Mouse (Mus musculus) 3T3-L1 (cell line): Measurements from ENCODE around the gene Cracr2b.

Experiments
- DNase-seq: peaks from one replicate; pipeline ENCODE4 v3.0.0-alpha.2; 2015; ENCODE audit warnings: low read depth, low spot score

The Cracr2b gene

DNA sequence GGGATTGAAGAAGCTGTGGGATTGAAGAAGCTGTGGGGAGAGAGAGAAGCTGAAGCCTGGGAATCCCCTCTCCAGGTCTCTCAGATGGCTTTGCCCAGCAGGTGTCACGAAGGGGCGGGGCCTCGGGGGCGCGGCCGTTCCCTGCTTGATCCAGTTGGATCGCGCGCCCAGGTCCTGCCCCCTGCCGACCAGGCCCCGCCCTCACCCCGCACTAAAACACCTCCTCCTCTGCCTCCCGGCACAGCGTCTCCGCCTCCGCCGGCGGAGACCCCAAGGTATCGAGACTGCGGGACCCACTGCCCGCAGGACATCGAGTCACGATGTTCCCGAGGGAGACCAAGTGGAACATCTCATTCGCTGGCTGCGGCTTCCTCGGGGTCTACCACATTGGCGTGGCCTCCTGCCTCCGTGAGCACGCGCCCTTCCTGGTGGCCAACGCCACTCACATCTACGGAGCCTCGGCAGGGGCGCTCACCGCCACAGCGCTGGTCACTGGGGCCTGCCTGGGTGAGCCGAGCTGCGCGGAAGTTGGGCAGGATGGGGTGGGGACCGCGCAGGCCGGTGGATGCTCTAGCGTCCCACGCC, 5.8 kb upstream of the Cracr2b start, which contains the start of gene Pnpla2:
Gene Pnpla2, plus strand, starts transcription at position 232 of the 585 bp plus-strand sequence.
- peak; percentile 83 for DNase-seq

DNA sequence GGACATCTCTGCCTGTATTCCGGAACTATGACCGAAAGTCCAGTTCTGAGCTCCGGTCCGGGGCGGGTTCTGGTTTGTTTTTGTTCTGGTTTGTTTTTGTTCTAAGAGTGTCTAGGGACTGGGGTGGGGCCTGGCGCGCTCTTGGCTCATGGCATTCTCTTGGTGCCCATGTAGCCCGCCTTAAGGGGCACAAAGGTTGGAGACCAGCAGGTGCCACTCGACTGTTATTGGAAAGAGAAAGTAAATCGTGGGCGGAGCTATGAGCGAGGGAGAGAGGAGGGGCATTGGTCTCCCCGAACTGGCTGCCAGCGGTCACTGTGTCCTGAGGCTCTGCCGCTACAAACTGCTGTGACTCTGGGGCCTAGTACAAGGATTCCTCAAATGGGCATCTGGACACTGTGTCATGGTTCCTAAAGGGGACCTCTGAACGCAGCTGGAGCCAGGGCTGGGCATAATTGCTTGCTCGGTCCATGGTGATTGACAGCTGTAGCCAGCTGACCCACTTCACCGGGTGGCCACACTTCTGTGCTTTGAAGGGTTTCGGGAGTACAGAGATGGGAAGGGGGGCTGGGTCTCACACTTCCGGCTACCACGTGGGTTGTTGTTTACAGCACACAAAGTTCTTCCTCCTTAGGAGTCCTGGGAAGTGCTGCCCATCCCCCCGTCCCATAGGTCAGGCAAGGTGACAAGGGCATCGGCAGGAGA, 5.1 kb upstream of the Cracr2b start:
- DNase-seq = peak; percentile 79

DNA sequence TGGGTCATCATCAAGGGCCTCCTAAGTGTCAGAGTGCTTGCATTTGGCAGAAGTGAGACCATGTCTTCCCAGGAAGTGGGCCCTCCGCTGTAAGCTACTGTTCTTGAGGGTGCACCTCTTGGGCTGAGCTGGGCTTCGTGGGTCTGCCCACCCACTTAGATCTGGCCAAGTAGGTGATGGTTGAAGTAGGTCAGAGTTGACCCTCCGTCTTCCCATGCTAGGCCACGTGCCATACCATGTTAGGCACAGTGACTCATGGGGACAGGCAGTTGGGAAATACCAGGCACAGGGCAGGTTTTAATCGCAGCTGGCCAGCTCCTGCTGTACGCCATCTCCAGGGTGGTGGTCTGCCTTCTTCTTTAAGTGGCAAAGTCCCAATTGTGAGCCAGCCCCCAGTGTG, 4.2 kb upstream of the Cracr2b start:
- peak; percentile 55 for DNase-seq

DNA sequence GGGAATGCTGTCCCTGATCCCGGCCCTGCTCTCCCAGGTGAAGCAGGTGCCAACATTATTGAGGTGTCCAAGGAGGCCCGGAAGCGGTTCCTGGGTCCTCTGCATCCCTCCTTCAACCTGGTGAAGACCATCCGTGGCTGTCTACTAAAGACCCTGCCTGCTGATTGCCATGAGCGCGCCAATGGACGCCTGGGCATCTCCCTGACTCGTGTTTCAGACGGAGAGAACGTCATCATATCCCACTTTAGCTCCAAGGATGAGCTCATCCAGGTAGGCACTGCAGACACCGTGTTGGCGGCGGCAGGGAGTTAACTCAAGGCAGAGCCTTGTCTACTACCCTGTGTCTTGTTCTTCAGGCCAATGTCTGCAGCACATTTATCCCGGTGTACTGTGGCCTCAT, 3.7 kb upstream of the Cracr2b start:
- no peak for DNase-seq

DNA sequence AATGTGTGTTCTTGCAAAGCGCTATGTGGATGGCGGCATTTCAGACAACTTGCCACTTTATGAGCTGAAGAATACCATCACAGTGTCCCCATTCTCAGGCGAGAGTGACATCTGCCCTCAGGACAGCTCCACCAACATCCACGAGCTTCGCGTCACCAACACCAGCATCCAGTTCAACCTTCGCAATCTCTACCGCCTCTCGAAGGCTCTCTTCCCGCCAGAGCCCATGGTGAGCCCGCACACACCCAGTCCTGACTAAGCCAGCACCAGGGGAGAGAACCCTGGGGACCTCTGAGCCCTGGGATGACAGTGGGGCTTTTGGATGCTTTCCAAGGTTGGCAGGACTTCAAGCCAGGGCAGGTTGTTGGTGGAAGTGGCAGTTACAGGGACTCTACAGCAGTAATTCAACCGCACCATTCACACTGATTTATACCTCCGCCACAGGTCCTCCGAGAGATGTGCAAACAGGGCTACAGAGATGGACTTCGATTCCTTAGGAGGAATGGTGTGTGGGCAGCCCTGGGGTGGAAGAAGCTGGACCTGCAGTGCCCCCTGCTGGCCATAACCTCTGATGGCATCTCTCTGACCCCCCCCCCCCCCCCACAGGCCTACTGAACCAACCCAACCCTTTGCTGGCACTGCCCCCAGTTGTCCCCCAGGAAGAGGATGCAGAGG, 2.8 kb upstream of the Cracr2b start:
- DNase-seq = peak; percentile 68

DNA sequence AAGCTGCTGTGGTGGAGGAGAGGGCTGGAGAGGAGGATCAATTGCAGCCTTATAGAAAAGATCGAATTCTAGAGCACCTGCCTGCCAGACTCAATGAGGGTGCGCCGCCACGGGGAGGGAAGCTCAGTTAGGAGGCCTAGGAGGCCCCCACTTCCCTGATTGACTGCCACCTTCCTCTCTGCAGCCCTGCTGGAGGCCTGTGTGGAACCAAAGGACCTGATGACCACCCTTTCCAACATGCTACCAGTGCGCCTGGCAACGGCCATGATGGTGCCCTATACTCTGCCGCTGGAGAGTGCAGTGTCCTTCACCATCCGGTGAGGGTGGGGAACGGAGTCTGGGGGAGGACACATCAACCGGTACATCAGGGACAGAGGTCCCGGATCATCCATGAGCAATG, 2.2 kb upstream of the Cracr2b start:
- DNase-seq = no peak

DNA sequence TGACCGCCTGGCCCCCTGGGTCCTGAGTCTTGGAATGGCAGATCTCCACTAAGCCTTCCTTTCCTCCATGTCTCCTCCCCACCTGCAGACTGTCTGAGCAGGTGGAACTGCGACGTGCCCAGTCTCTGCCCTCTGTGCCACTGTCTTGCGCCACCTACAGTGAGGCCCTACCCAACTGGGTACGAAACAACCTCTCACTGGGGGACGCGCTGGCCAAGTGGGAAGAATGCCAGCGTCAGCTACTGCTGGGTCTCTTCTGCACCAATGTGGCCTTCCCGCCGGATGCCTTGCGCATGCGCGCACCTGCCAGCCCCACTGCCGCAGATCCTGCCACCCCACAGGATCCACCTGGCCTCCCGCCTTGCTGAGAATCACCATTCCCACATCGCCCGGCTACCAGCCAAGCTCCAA, 1.6 kb upstream of the Cracr2b start:
- DNase-seq = no peak

DNA sequence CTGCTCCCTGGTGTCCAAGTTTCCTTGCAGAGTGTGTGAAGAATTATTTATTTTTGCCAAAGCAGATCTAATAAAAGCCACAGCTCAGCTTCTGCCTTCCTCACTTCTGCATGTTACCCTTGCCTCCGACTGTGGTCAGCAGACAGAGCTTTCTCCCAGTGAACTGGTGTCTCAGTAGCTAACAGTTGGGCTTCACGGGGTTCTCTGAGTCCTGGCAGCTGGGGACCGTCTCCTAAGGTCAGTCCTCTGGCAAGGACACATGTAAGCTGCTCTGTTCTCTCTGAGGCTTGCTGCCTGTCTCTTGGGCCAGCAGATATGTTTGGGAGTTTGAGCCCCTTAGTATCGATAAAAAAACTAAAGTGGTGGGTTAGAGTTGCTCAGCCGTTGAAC, 898 bp upstream of the Cracr2b start:
- DNase-seq = no peak

DNA sequence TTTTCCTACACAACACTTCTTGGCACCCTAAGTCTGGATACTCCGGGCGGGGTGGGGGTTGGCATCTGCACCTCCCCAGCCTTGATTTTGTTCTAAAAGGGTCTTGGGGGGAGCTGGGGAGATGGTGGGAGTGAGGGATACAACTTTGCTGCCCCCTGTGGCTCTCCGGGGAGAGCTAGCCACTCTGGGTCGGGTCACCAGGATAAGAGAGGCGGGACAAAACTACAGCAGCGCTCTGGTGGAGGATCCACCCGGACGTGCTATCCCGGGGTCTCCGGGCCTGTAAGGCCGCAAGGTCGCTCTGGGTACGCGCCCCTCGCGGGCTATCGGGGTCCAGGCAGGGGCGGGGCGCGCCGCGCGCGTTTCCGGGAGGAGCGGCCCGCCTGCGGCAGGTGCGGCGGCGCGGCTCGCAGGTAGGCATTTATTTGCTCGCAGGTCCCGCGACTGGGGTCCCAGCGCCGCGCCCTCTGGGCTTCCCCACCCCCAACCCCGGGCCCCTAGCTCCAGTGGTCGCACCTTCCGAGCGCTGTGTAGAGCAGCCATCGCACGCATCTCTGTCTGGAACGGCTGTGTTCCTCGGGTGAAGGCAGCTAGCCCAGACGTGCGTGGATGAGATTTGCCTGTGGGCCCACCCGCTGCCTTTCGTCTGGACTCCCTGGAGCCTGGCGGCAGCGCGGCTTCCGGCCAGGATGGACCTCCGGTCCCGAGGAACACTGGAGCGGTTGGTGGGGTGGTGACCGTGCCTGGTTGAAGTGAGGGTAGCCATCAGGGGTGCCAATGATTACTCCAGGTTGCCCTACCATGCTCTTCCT, 833 bp downstream of the Cracr2b start:
- DNase-seq = no peak

DNA sequence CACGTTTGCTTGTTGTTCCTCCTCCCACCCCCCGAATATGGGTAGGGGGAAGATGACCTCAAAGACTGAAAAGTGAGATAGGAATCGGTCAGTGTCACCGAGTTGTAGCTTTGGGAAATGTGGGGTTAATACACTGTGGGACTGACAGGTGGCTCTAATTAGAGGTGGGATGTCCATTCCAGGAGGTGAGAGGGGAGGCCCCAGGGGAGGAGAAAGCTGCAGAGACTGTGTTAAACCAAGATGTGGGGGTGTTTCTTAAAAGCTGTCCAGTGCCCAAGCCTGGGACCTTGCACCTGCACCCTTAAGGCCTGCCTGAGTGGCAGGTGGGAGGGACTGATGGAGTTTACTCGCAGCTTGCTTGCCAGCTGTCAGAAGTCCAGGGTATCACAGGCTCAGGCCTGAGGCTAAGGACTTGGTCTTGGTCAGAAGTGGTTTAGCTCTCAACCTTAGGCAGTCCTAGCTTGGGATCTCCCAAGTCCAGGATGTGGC, 1.5 kb downstream of the Cracr2b start:
- DNase-seq = peak; percentile 65

DNA sequence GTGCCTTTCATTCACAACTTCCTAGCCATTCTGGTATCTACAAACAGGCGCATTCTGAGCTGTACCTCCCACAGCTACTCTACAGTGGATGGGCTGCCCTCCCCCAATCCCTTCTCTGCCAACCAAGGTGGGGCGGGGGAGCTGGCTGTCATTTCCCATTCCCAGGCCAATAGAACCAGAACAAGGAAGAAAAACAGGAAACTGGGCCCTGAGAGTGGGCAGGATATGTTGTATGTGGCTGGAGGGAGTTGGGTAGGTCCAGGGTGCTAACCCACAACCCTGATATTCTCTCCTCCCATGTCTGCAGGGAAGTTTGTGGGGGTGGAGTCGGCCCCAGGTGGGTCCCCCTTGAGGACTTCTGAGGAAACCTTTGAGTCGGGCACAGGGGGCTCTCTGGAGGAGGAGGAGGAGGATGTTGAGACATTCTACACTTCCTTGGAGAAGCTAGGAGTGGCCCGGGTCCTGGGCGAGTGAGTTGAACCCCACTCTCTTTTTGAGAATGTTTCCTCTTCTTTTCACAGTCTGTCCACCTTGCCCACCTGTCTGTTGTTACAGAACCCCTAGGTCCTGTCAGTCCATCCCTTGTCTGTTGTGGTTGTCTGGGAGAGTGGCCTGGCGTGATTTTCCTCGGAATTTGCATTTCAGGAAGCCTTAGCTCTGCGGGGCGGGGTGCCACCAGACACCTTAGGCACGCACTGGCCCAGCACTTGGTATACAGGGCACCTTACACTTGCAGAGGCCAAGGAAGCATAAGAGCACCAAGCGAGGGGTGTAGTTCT, 3.1 kb downstream of the Cracr2b start:
- no peak for DNase-seq

DNA sequence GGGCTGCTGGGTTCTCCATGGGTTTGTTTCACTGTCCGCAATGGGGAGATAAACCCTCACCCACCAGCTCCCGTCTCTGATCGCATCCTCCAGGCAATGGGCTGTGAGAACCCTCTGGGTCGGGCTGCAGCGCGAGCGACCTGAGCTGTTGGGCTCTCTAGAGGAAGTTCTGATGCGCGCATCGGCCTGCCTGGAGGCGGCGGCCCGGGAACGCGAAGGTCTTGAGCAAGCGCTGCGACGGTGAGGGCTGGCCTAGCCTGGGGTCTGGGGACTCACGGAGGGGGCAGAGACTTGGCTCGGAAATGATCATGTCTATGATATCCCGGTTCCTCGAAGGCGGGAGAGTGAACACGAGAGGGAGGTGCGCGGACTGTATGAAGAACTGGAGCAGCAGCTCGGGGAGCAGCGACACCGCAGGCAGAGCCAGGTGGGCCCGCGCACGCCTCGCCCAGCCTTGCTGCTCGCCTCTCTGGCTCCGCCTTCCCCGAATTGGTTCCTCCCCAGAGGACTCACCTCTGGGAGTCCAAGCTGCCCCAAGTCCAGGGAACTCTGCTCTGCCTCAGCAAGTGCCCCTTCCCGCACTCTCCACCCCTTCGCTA, 3.8 kb downstream of the Cracr2b start:
- no peak for DNase-seq

DNA sequence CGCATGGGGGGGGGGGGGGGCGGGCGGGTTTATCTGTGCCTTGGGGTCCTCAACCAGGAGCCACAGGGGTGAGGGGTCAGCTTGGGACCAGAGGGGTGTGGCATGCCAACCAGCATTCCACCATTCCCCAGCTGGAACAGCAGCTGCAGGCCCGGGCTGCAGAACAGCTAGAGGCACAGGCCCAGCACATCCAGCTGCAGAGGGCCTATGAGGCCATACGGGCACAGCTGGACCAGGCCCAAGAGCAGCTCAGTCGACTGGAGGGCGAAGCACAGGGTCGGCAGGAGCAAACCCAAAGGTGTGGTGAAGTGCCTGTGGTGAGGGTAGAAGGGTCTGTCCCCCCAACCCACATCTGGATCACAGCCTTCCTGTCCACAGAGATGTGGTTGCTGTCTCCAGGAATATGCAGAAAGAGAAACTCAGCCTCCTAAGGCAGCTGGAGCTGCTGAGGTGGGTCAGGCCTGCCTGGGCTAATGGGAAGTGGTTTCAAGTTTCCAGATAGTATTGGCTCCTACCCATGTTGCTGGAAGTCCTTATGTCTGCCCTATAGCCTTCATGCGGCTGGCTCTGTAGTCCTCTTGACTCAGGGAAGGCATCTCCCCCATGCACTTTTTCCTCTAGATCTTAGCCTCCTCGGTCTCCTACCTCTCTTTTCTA, 4.6 kb downstream of the Cracr2b start:
- DNase-seq = peak; percentile 79

DNA sequence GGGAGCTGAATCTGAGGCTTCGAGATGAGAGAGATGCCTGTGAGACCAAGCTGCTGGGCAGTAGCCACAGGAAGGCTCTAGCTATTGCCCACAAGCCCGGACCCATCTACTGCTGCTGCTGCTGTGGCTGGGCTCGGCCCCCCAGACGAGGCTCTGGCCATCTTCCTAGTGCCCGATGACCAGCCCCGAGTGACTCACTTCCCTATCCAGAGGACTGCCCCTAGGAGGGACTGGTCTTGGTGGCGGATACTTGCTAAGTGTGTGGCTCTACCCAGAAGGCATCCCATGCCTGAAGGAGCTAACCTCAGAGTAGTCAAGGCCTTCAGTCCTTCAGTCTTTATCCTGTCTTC, 5.1 kb downstream of the Cracr2b start:
- peak; percentile 84 for DNase-seq

DNA sequence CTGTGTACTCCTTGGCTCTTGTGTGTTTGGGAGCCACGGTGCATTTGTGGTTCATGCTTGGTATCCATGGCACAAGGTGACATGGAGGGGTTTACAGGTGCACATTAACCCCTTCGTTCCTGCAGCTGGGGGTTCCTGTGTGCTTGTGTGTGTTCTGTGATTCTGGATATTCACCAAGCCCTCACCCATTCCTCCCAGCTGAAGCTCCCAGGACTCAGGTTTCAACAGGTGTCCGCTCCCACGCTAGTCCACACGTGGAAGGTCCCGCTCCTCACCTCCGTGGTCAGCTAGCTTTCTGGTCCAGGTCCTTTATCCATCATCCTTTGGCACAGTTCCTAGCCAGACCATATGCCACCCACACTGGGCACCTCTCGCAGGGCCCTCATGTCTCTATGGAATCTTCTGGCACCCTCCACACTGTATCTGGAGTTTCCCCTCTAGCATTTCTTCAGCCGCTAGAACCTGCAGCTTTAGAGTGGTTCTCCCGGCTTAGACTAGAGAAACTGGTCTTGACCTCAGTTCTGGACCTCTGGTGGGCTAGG, 5.8 kb downstream of the Cracr2b start:
- DNase-seq = no peak

DNA sequence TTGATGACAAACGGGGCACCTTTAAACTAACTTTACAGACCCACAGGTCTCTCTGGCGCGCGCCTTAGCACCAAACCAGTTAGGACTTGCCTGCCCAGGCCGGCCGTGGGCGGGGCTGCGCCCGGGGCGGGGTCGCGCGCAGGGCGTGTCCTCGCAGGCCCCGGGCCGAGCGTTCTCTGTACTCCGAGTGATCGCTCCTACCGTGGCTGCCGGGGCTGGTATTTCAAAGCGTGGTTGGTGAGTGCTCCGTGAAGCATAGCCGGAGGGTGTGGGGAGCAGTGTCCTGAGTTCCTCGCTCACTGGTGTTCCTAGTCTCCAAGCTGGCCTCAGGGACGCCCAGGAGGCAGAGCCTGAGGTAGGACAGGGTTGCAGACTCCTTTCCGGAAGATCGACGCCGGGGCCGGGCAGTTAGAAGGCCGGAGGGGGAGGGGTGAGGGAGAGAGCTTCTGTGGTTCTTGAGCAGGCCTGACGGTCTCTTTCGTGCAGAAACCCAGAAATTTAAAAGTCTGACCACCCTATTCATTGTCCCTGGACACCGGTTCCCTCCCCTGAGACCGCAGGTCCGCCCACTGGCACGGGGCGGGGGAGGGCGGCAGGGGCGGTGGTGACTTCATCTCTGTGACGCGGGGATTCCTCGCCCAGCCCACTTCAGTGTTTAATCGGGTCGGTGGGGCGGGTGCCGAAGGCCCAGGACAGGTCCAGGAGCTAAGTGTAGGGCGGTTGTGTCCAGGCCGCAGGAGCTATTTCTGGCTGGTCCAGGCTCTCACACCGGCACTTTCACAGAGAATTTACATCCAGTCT, 6.5 kb downstream of the Cracr2b start, which contains the start of gene Cd151:
Gene Cd151, plus strand, starts transcription at position 163 of the 801 bp plus-strand sequence.
- peak; percentile 79 for DNase-seq

DNA sequence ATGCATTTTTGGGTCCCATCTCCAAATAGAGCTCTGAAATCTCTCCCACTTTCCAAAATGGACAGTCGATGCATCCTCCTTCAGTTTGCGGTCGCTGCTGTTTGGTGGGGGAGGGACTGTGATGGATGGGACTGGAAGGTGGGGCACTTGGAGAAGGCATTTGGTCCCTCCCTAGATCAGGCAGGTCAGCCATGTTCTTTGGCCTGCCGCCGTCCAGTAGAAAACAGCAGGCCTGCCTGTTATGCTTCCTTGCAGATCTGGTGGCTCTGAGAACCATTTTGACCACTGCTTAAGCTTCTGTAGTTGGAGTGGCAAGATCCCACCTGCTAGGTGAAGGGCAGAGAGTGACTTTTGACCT, 7.2 kb downstream of the Cracr2b start:
- peak; percentile 76 for DNase-seq

DNA sequence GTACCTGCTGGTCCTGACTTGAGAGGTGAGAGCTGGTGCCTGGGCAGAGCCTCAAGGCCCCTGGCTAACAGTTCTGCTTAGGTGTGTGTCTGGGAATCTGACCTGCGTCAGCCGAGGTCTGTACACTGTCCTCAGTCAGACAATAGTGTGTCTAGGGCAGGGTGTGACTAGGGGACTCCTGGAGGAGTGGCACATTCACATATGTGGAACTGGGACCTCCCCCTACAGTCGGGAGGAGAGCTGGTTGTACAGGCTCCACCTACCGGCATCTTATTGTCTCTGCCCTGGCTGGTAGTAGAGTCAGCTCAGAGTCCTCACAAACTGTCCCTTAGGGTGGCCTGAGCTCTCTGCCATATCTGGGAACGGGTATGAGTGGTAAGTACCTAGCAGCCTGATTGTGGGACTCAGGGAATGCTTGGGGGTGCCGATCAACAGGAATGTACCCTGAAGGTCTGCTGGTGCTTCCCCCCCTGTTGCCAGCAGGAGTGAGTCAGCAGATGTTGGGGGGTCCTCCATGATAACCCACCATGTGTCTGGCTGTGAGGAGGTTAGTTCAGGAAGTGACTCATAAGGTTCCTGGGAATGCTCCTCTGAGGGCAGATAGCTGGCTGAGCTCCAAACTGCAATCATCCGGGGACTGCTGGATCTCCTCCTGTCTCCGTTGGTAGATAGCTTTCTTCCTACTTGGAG, 7.8 kb downstream of the Cracr2b start:
- DNase-seq = peak; percentile 95

DNA sequence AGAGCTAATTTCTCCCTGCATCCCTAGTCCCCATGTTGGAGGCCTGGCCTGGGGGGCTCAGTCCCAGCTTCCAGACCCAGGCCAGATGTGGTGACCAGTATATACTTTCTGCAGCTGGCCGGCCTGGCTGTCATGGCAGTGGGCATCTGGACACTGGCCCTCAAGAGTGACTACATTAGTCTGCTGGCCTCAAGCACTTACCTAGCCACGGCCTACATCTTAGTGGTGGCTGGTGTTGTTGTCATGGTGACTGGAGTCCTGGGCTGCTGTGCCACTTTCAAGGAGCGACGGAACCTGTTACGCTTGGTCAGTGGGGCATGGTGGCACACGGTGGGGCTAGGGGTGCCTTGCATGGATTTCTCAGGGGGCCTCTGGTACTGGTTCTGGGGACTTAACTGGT, 8.5 kb downstream of the Cracr2b start:
- DNase-seq = no peak
